Mouse (Mus musculus) lung, adult 2 months (tissue): ENCODE measurements around the gene Kalrn. TPM values are rescaled to one million over a fixed set of nuclear protein-coding genes. Genes with fewer than 3 reads are reported as not detected.

Experiments used
- DNase-seq: peaks from one replicate; pipeline ENCODE4 v3.0.0; 2022
- H3K4me1 ChIP-seq: fragments of 200-500 bp; 2 replicates; pipeline ENCODE4 v1.6.1; 2011; ENCODE audit warnings: low read length; ENCODE audit not compliant: control insufficient read depth, insufficient read depth
- H3K4me3 ChIP-seq: fragments of 200-500 bp; replicated peaks from 2 replicates; pipeline ENCODE3; 2011; ENCODE audit warnings: low read depth, mild to moderate bottlenecking, control low read depth, low read length; ENCODE audit errors: extremely low read depth
- CTCF ChIP-seq: fragments of 200-500 bp; IDR thresholded peaks from 2 replicates; pipeline ENCODE4 v1.5.1; 2011; ENCODE audit warnings: mild to moderate bottlenecking, low read length, control low read depth; ENCODE audit not compliant: insufficient read depth
- POLR2A ChIP-seq: fragments of 200-500 bp; IDR thresholded peaks from 2 replicates; pipeline ENCODE4 v1.6.1; 2011; ENCODE audit warnings: low read depth, mild to moderate bottlenecking, control low read depth, low read length, borderline replicate concordance; ENCODE audit errors: extremely low read depth
- WGBS: fragments of 180-500 bp; shearing (Covaris S2); methylation state at CpG from one replicate; pipeline ENCODE4 v1.1.7; 2018; 5-methylcytosine and 5-hydroxymethylcytosine counted together
- polyA plus RNA-seq: library from polyadenylated mRNA; depleted of rRNA; stranded (reverse); fragments of >200 nt; gene quantifications from 2 replicates; pipeline ENCODE4 v1.2.3, GENCODE M21; 2012

Kalrn gene
- polyA plus RNA-seq, 1 experiment, result 11.8 TPM

DNA sequence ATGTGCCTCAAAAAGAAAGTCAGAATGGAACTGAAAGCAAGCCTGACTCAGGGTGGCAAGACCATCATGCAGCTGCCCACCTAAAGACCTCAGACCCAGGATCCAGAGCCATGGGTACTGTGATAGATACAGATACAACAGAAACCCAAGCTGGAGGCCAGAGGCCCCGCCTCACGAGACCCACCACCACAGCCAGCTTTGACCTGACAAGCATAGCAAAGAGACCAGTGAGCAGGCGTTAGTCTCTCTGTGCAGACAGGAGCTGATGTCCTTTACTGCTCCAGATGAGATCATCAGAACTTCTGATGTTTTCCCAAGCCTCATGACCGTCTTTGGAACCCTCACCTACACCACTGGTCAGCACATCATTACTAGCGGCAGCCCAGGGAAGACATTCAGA is 85.5 kb downstream of the Kalrn start:
- no peak overlapping the region for H3K4me3 ChIP-seq
- DNase-seq, result no peak
- H3K4me1 ChIP-seq, result no peaks in the 10 kb centered on the region
- TF ChIP-seq POLR2A (no peak), CTCF (no peak)
- 93% methylated on average over 5 of the region's 5 CpGs for WGBS

DNA sequence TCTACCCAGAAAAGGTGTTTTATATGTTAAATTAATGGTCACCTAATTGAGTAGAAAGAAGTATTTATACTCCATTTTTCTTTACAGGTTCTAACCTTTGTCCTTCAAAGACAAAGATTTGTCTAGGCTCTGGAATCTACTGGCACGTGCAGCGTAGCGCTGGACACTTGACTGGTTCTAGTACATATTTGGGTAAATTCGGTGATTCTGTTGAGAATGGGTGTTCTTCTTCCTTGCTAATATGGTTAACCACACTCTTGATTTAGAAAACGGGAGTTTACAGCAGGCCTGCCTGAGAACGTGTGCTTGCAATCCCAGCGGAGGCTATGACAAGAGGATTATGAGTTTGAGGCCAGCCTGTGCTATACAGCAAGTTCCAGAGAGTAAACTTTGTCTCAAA is 86.1 kb downstream of the Kalrn start:
- no peak overlapping the region for H3K4me3 ChIP-seq
- H3K4me1 ChIP-seq, result no peaks in the 10 kb centered on the region
- WGBS, result 91% methylated on average over 7 of the region's 7 CpGs
- DNase-seq, result no peak
- TF ChIP-seq POLR2A, result no peak
- no peak for TF ChIP-seq CTCF

DNA sequence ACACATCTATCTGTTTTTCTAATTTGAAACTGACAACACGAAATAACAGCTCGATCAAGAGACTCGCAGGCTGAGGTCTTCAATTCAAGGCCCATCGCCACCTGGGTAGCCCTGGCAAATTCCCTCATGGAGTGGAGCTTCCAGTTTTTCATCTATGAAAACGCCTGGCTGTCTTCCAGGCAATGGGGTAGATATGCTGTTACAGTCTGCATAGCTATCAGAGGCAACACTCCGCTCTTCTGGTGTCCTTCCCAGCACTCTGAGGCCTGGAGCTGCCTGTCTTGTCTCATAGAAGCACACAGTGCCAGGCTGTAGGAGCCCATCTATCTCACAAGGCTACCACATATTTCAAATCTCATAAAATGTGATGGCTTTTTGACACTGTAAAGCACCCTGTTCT is 87.8 kb downstream of the Kalrn start:
- Histone ChIP-seq H3K4me3 (no peak overlapping the region), H3K4me1 (no peaks in the 10 kb centered on the region)
- no peak for DNase-seq
- no peak for TF ChIP-seq CTCF
- no peak for TF ChIP-seq POLR2A
- WGBS, result 86% methylated on average over 6 of the region's 6 CpGs

DNA sequence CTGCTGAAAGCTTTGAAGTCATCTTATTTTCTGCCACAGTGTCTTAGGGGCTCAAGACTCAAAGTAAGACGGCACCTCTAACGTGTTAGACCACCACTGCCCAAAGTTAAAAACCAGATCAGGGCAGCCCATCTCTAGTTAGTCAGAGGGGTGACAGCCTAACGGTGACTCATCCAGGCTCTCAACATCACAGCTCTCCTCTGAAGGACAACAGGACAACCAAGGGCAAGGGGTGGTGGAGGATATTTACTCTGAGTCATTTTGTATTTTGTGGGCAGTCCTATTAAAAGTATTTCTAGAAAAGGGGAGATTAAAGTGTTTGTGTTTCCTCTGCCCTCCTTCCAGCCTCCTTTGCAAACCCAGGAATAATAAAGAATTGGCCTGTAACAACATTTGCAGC is 88.4 kb downstream of the Kalrn start:
- WGBS, result 61% methylated on average over 3 of the region's 3 CpGs
- DNase-seq, result no peak
- Histone ChIP-seq H3K4me1 (no peaks in the 10 kb centered on the region), H3K4me3 (no peak overlapping the region)
- no peak for TF ChIP-seq CTCF
- no peak for TF ChIP-seq POLR2A

DNA sequence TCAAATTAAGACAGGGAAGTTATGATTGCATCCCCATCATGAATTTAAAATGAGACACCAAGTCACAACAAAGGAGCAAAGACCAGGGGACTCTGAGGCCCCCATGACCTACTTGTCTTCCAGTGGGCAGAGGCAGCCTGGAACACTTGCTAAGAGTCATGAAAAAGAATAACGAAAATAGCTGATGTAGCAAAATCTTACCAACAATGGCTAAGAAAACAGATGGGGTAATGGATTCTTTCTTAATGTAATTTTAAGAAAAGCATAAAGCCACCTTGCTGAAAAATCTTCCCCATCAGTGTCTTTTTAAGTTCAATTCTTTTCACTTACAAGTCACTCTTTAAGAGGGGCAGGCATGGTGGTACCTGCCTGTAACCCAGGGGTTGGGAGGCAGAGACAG is 89.1 kb downstream of the Kalrn start:
- WGBS, result 89% methylated on average over 1 of the region's 1 CpGs
- TF ChIP-seq POLR2A (no peak), CTCF (no peak)
- no peak for DNase-seq
- Histone ChIP-seq H3K4me3 (no peak overlapping the region), H3K4me1 (no peaks in the 10 kb centered on the region)

DNA sequence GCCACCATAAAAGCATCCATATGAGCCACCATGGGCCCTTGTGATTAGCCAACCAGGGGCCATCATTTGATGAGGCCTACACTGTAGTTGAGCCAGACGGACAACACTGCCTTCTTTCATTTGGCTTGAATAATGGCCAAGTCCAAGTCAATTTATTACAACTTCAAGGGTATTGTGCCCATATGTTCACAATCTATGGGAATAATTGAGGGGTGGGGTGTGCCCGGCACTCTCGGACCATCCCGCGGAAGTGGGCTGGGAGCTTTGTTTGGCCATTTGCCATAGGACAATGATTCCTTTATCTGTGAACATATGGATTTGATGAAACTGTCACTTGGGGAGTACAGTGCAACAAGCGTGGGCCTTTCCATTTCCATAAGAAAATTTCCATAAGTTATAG is 89.6 kb downstream of the Kalrn start:
- no peak for TF ChIP-seq CTCF
- no peak for TF ChIP-seq POLR2A
- WGBS, result 92% methylated on average over 6 of the region's 6 CpGs
- Histone ChIP-seq H3K4me1 (no peaks in the 10 kb centered on the region), H3K4me3 (no peak overlapping the region)
- no peak for DNase-seq

DNA sequence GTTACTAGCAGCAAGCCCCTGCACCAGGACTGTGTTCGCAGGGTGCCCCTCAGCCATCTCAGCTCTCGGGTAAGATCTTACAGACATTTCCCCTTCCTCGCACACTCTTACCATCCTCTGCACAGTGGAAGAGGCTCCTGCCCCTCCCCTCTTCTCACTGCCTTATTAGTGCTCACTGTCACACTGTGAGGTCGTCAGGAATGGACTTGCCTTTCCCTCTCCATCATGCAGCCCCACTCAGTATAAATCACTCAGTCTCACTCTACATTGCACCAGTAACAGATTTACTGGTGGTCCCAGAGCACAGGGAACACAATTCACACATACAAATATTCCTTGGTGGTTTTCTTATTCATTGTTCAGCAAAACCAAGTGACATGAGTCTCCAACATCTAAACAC is 98.6 kb downstream of the Kalrn start:
- H3K4me3 ChIP-seq, result no peak overlapping the region
- DNase-seq, result no peak
- TF ChIP-seq CTCF (no peak), POLR2A (no peak)
- no peaks in the 10 kb centered on the region; the same call in 1 of the 2 replicates for H3K4me1 ChIP-seq
- 80% methylated on average over 4 of the region's 4 CpGs for WGBS

DNA sequence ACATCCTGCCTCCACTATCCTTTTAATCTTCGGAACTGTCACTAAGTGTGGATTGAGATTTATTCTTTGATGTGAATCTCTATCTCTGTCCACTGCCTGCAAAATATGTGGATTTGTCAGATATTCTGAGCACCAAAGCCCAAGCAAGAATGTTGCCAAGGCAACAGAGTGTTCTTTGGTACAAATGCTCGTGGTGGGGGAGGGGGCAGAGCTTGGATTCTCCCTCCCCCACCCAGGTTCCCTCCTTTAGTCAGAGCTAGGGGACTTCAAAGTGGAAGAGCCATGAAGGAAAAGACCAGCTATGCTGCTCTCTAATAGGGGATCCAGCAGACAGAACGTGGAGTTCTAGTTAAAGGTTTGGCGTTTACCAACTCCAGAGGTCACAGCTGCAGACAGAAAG is 99.4 kb downstream of the Kalrn start:
- WGBS, result 56% methylated on average over 4 of the region's 4 CpGs
- no peak overlapping the region for H3K4me3 ChIP-seq
- TF ChIP-seq CTCF (no peak), POLR2A (no peak)
- H3K4me1 ChIP-seq, result no peaks in the 10 kb centered on the region; the same call in 1 of the 2 replicates
- DNase-seq, result no peak

DNA sequence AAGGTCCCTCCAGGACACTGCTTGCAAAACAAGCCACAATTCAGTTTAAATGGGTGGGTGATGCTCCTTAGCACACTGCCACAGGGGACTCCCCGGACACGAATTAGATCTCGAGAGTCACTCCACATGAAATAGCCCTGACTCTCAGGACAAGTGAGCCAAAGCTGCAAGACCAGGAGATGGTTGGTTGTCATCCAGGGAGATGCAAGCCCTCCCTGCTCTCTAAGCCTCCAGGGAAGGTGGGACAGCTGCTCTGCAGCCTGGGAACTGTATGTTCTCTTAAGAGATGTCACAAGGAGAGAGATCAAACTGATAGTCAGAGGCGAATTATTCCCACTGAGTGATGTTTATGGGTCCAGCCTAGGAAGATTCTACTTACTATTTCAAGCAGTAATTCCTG is 101.9 kb downstream of the Kalrn start:
- H3K4me3 ChIP-seq, result no peak overlapping the region
- no peak for DNase-seq
- 76% methylated on average over 4 of the region's 4 CpGs for WGBS
- TF ChIP-seq CTCF, result no peak
- TF ChIP-seq POLR2A, result no peak
- no peaks in the 10 kb centered on the region; the same call in 1 of the 2 replicates for H3K4me1 ChIP-seq

DNA sequence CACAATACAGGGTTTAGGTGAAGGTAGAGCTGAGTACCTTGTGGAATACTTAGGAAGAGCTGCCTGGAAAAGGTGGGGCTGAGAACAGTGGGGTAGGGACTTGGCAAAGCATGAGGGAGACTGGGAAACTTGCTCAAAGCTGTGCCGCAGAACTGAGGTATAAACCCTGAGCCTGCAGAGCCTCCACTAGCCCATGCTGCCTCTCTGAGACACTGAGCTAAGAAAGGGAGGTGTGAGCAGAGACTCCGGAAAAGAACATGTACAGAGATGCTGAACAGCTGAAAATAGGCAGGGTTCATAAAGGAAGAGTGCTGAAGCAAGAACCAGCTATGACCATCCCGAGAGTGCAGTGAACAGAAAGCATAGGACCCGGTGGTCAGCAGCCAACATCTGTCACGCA is 103.0 kb downstream of the Kalrn start:
- 83% methylated on average over 5 of the region's 5 CpGs for WGBS
- no peak for DNase-seq
- TF ChIP-seq POLR2A (no peak), CTCF (no peak)

More for the DNA sequence above, 103.0 kb downstream of the Kalrn start:
- Histone ChIP-seq H3K4me1 (no peaks in the 10 kb centered on the region; the same call in 1 of the 2 replicates), H3K4me3 (no peak overlapping the region)
